Mouse (Mus musculus): ENCODE results near the gene Acaa1b. TPM values are rescaled to one million over a fixed set of nuclear protein-coding genes. Genes with fewer than 3 reads are reported as not detected.

Acaa1b gene
- not detected for polyA plus RNA-seq (2015; fragmentation: Illumina TruSeq; extraction: RNeasy Lipid Tissue Mini Kit (QIAGEN cat#74804); ENCODE audit: insufficient read depth, low replicate concordance)

GRCm38 (mm10) chr9:119156278-119157201 is at the start of gene Acaa1b:
Gene Acaa1b, minus strand, starts transcription at chr9:119157093.

GRCm38 (mm10) chr9:119158861-119159260 is 2.0 kb upstream of the Acaa1b start, which contains the start of gene Gm47289:
Gene Gm47289, plus strand, starts transcription at chr9:119159161.

GRCm38 (mm10) chr9:119101992-119102782 is 54.7 kb downstream of the Acaa1b start, which contains the start of gene Dlec1:
Gene Dlec1, plus strand, starts transcription at chr9:119102478.

Other genes starting within 250 kb of the Acaa1b start
- 4.9 TPM for gene Ctdspl, start 230.6 kb downstream of the Acaa1b start, polyA plus RNA-seq (2015; fragmentation: Illumina TruSeq; extraction: RNeasy Lipid Tissue Mini Kit (QIAGEN cat#74804); ENCODE audit: insufficient read depth, low replicate concordance)
- 6.1 TPM for gene Vill, start 104.3 kb downstream of the Acaa1b start, polyA plus RNA-seq (2015; fragmentation: Illumina TruSeq; extraction: RNeasy Lipid Tissue Mini Kit (QIAGEN cat#74804); ENCODE audit: insufficient read depth, low replicate concordance)
- gene Plcd1, start 63.6 kb downstream of the Acaa1b start, polyA plus RNA-seq (2015; fragmentation: Illumina TruSeq; extraction: RNeasy Lipid Tissue Mini Kit (QIAGEN cat#74804); ENCODE audit: insufficient read depth, low replicate concordance), result 2.0 TPM
- gene Dlec1, start 54.6 kb downstream of the Acaa1b start, polyA plus RNA-seq (2015; fragmentation: Illumina TruSeq; extraction: RNeasy Lipid Tissue Mini Kit (QIAGEN cat#74804); ENCODE audit: insufficient read depth, low replicate concordance), result 0.43 TPM
- not detected for gene Gm47289, start 2.1 kb upstream of the Acaa1b start, polyA plus RNA-seq (2015; fragmentation: Illumina TruSeq; extraction: RNeasy Lipid Tissue Mini Kit (QIAGEN cat#74804); ENCODE audit: insufficient read depth, low replicate concordance)
- not detected for gene Slc22a13, start 52.0 kb upstream of the Acaa1b start, polyA plus RNA-seq (2015; fragmentation: Illumina TruSeq; extraction: RNeasy Lipid Tissue Mini Kit (QIAGEN cat#74804); ENCODE audit: insufficient read depth, low replicate concordance)
- 45.4 TPM for gene Oxsr1, start 165.3 kb upstream of the Acaa1b start, polyA plus RNA-seq (2015; fragmentation: Illumina TruSeq; extraction: RNeasy Lipid Tissue Mini Kit (QIAGEN cat#74804); ENCODE audit: insufficient read depth, low replicate concordance)
- gene Acaa1a, start 182.6 kb upstream of the Acaa1b start, polyA plus RNA-seq (2015; fragmentation: Illumina TruSeq; extraction: RNeasy Lipid Tissue Mini Kit (QIAGEN cat#74804); ENCODE audit: insufficient read depth, low replicate concordance), result 31.3 TPM
- gene Myd88, start 184.3 kb upstream of the Acaa1b start, polyA plus RNA-seq (2015; fragmentation: Illumina TruSeq; extraction: RNeasy Lipid Tissue Mini Kit (QIAGEN cat#74804); ENCODE audit: insufficient read depth, low replicate concordance), result 50.0 TPM
- gene Xylb, start 200.3 kb upstream of the Acaa1b start, polyA plus RNA-seq (2015; fragmentation: Illumina TruSeq; extraction: RNeasy Lipid Tissue Mini Kit (QIAGEN cat#74804); ENCODE audit: insufficient read depth, low replicate concordance), result 1.8 TPM
- gene Slc22a14, start 208.5 kb upstream of the Acaa1b start, polyA plus RNA-seq (2015; fragmentation: Illumina TruSeq; extraction: RNeasy Lipid Tissue Mini Kit (QIAGEN cat#74804); ENCODE audit: insufficient read depth, low replicate concordance), result 0.29 TPM
- gene Acvr2b, start 245.0 kb upstream of the Acaa1b start, polyA plus RNA-seq (2015; fragmentation: Illumina TruSeq; extraction: RNeasy Lipid Tissue Mini Kit (QIAGEN cat#74804); ENCODE audit: insufficient read depth, low replicate concordance), result 0.41 TPM